Mouse (Mus musculus) cortical plate, adult 2 months (tissue): ENCODE results near the gene Abtb1.

Experiments
- CTCF ChIP-seq: fragments of 200-500 bp; IDR thresholded peaks from 2 replicates; pipeline ENCODE4 v1.5.1; 2011; ENCODE audit warnings: mild to moderate bottlenecking, control low read depth, low read length; ENCODE audit not compliant: insufficient read depth; ENCODE audit errors: extremely low read depth
- POLR2A ChIP-seq: fragments of 200-500 bp; IDR thresholded peaks from 2 replicates; pipeline ENCODE4 v1.6.1; 2011; ENCODE audit warnings: mild to moderate bottlenecking, low read length, control low read depth; ENCODE audit not compliant: insufficient read depth; ENCODE audit errors: extremely low read depth

- TF ChIP-seq POLR2A (no peak), CTCF (no peak)
Observed at GRCm38 (mm10) chr6:88804966-88805577, 36.7 kb downstream of the Abtb1 start.
